Mouse (Mus musculus): ENCODE results near the gene Rab5a. TPM values are rescaled to one million over a fixed set of nuclear protein-coding genes. Genes with fewer than 3 reads are reported as not detected.
A peak's percentile ranks its signal among the peaks of the same experiment; 100 is the strongest.

The Rab5a gene
- 68.7 and 78.0 TPM in 2 replicates for polyA plus RNA-seq (2015; fragmentation: Nextera tagmentation; extraction: Ambion mirVana)

- Histone ChIP-seq H3K9me3 (replicated peaks; ENCODE audit: control insufficient read depth, low read length) (no peaks in the 10 kb centered on the region), H3K4me3 (replicated peaks; ENCODE audit: low read length) (peak within 1 kb of the TSS; percentile 83), H3K27me3 (ENCODE audit: control insufficient read depth, insufficient read depth, low read length) (no peaks in the 10 kb centered on the region), H3K27ac (ENCODE audit: low read length) (peak within 1 kb of the TSS; percentile 99), H3K9ac (ENCODE audit: low read length) (peak within 1 kb of the TSS; percentile 96), H3K36me3 (ENCODE audit: control insufficient read depth, insufficient read depth, low read length) (no peaks in the 10 kb centered on the region), H3K4me1 (ENCODE audit: control insufficient read depth, insufficient read depth, low read length) (peaks cover 15% of the 10 kb centered on the region), H3K4me2 (ENCODE audit: low read depth, low read length) (peak within 1 kb of the TSS; percentile 75)
- WGBS, result under 1% methylated on average over 82 of the region's 82 CpGs
- peak; percentile 98 for ATAC-seq (ENCODE audit: insufficient read depth, low FRiP score)
Measured at GRCm38 (mm10) chr17:53478858-53479603, at the start of gene Rab5a. Gene Rab5a, plus strand, starts transcription at chr17:53479234.

GRCm38 (mm10) chr17:53456152-53456551 lies 22.9 kb upstream of the Rab5a start:
- H3K9ac ChIP-seq (ENCODE audit: low read length), result no peak overlapping the region
- no peaks in the 10 kb centered on the region for H3K4me1 ChIP-seq (ENCODE audit: control insufficient read depth, insufficient read depth, low read length)
- H3K27me3 ChIP-seq (ENCODE audit: control insufficient read depth, insufficient read depth, low read length), result no peaks in the 10 kb centered on the region
- no peak for ATAC-seq (ENCODE audit: insufficient read depth, low FRiP score)
- no peak overlapping the region for H3K4me3 ChIP-seq (replicated peaks; ENCODE audit: low read length)
- 83% methylated on average over 2 of the region's 2 CpGs for WGBS
- H3K4me2 ChIP-seq (ENCODE audit: low read depth, low read length), result no peak overlapping the region
- H3K27ac ChIP-seq (ENCODE audit: low read length), result no peak overlapping the region
- H3K9me3 ChIP-seq (replicated peaks; ENCODE audit: control insufficient read depth, low read length), result no peaks in the 10 kb centered on the region
- H3K36me3 ChIP-seq (ENCODE audit: control insufficient read depth, insufficient read depth, low read length), result no peaks in the 10 kb centered on the region

GRCm38 (mm10) chr17:53456742-53457141 lies 22.3 kb upstream of the Rab5a start:
- no peak for ATAC-seq (ENCODE audit: insufficient read depth, low FRiP score)
- no peaks in the 10 kb centered on the region for H3K4me1 ChIP-seq (ENCODE audit: control insufficient read depth, insufficient read depth, low read length)
- no peak overlapping the region for H3K27ac ChIP-seq (ENCODE audit: low read length)
- H3K36me3 ChIP-seq (ENCODE audit: control insufficient read depth, insufficient read depth, low read length), result no peaks in the 10 kb centered on the region
- no peaks in the 10 kb centered on the region for H3K9me3 ChIP-seq (replicated peaks; ENCODE audit: control insufficient read depth, low read length)
- H3K4me2 ChIP-seq (ENCODE audit: low read depth, low read length), result no peak overlapping the region
- no peaks in the 10 kb centered on the region for H3K27me3 ChIP-seq (ENCODE audit: control insufficient read depth, insufficient read depth, low read length)
- no peak overlapping the region for H3K9ac ChIP-seq (ENCODE audit: low read length)
- WGBS, result 69% methylated on average over 1 of the region's 1 CpGs
- no peak overlapping the region for H3K4me3 ChIP-seq (replicated peaks; ENCODE audit: low read length)

GRCm38 (mm10) chr17:53462603-53463495 lies 16.2 kb upstream of the Rab5a start, which contains the start of gene Efhb:
Gene Efhb, minus strand, starts transcription at chr17:53463321.
- WGBS, result 23% methylated on average over 26 of the region's 26 CpGs
- H3K4me2 ChIP-seq (ENCODE audit: low read depth, low read length), result peak within 1 kb of the TSS; percentile 71
- no peaks in the 10 kb centered on the region for H3K9me3 ChIP-seq (replicated peaks; ENCODE audit: control insufficient read depth, low read length)
- H3K4me3 ChIP-seq (replicated peaks; ENCODE audit: low read length), result peak within 1 kb of the TSS; percentile 51
- peak; percentile 94 for ATAC-seq (ENCODE audit: insufficient read depth, low FRiP score)
- H3K36me3 ChIP-seq (ENCODE audit: control insufficient read depth, insufficient read depth, low read length), result no peaks in the 10 kb centered on the region
- no peaks in the 10 kb centered on the region for H3K4me1 ChIP-seq (ENCODE audit: control insufficient read depth, insufficient read depth, low read length)
- H3K9ac ChIP-seq (ENCODE audit: low read length), result peak within 1 kb of the TSS; percentile 65
- H3K27me3 ChIP-seq (ENCODE audit: control insufficient read depth, insufficient read depth, low read length), result no peaks in the 10 kb centered on the region
- H3K27ac ChIP-seq (ENCODE audit: low read length), result 0 out of 2 replicates have a peak within 1 kb of the TSS, but pooled peaks have one; percentile 34

- peak overlapping the region; percentile 40 for H3K9ac ChIP-seq (ENCODE audit: low read length)
- 15% methylated on average over 8 of the region's 9 CpGs for WGBS
- no peak for ATAC-seq (ENCODE audit: insufficient read depth, low FRiP score)
Measured at GRCm38 (mm10) chr17:53463496-53463840, 15.6 kb upstream of the Rab5a start.

GRCm38 (mm10) chr17:53465569-53465968 lies 13.5 kb upstream of the Rab5a start:
- Histone ChIP-seq H3K36me3 (ENCODE audit: control insufficient read depth, insufficient read depth, low read length) (no peaks in the 10 kb centered on the region), H3K9me3 (replicated peaks; ENCODE audit: control insufficient read depth, low read length) (no peaks in the 10 kb centered on the region), H3K4me2 (ENCODE audit: low read depth, low read length) (no peak overlapping the region), H3K27me3 (ENCODE audit: control insufficient read depth, insufficient read depth, low read length) (no peaks in the 10 kb centered on the region), H3K27ac (ENCODE audit: low read length) (no peak overlapping the region), H3K9ac (ENCODE audit: low read length) (no peak overlapping the region), H3K4me3 (replicated peaks; ENCODE audit: low read length) (no peak overlapping the region), H3K4me1 (ENCODE audit: control insufficient read depth, insufficient read depth, low read length) (no peaks in the 10 kb centered on the region)
- no peak for ATAC-seq (ENCODE audit: insufficient read depth, low FRiP score)
- WGBS, result 56% methylated on average over 4 of the region's 4 CpGs

More at GRCm38 (mm10) chr17:53463496-53463840, 15.6 kb upstream of the Rab5a start:
- Histone ChIP-seq H3K27ac (ENCODE audit: low read length) (no peak overlapping the region), H3K27me3 (ENCODE audit: control insufficient read depth, insufficient read depth, low read length) (no peaks in the 10 kb centered on the region), H3K9me3 (replicated peaks; ENCODE audit: control insufficient read depth, low read length) (no peaks in the 10 kb centered on the region), H3K36me3 (ENCODE audit: control insufficient read depth, insufficient read depth, low read length) (no peaks in the 10 kb centered on the region), H3K4me3 (replicated peaks; ENCODE audit: low read length) (peak overlapping the region; percentile 51), H3K4me2 (ENCODE audit: low read depth, low read length) (peak overlapping the region; percentile 71), H3K4me1 (ENCODE audit: control insufficient read depth, insufficient read depth, low read length) (no peaks in the 10 kb centered on the region)

- H3K9ac ChIP-seq (ENCODE audit: low read length), result no peak overlapping the region
- ATAC-seq (ENCODE audit: insufficient read depth, low FRiP score), result no peak
- H3K4me1 ChIP-seq (ENCODE audit: control insufficient read depth, insufficient read depth, low read length), result no peaks in the 10 kb centered on the region
- no peaks in the 10 kb centered on the region for H3K27me3 ChIP-seq (ENCODE audit: control insufficient read depth, insufficient read depth, low read length)
- no peaks in the 10 kb centered on the region for H3K36me3 ChIP-seq (ENCODE audit: control insufficient read depth, insufficient read depth, low read length)
- H3K4me2 ChIP-seq (ENCODE audit: low read depth, low read length), result no peak overlapping the region
- no peak overlapping the region for H3K27ac ChIP-seq (ENCODE audit: low read length)
- no peaks in the 10 kb centered on the region for H3K9me3 ChIP-seq (replicated peaks; ENCODE audit: control insufficient read depth, low read length)
- no peak overlapping the region for H3K4me3 ChIP-seq (replicated peaks; ENCODE audit: low read length)
Measured at GRCm38 (mm10) chr17:53468697-53469096, 10.3 kb upstream of the Rab5a start.

GRCm38 (mm10) chr17:53478066-53478857 lies 772 bp upstream of the Rab5a start:
- Histone ChIP-seq H3K4me2 (ENCODE audit: low read depth, low read length) (peak overlapping the region; percentile 75), H3K36me3 (ENCODE audit: control insufficient read depth, insufficient read depth, low read length) (no peaks in the 10 kb centered on the region), H3K27me3 (ENCODE audit: control insufficient read depth, insufficient read depth, low read length) (no peaks in the 10 kb centered on the region), H3K27ac (ENCODE audit: low read length) (peak overlapping the region; percentile 99), H3K9me3 (replicated peaks; ENCODE audit: control insufficient read depth, low read length) (no peaks in the 10 kb centered on the region), H3K4me1 (ENCODE audit: control insufficient read depth, insufficient read depth, low read length) (peaks cover 15% of the 10 kb centered on the region), H3K9ac (ENCODE audit: low read length) (peak overlapping the region; percentile 86), H3K4me3 (replicated peaks; ENCODE audit: low read length) (peak overlapping the region; percentile 83)
- no peak for ATAC-seq (ENCODE audit: insufficient read depth, low FRiP score)
- 6% methylated on average over 15 of the region's 15 CpGs for WGBS
